Mouse (Mus musculus) hindbrain, embryonic 16.5 days (tissue): ENCODE measurements around the gene Prss23. TPM values are rescaled to one million over a fixed set of nuclear protein-coding genes. Genes with fewer than 3 reads are reported as not detected.

Experiments
- polyA plus RNA-seq: library from polyadenylated mRNA; unstranded; fragments of >200 nt; fragmentation: Nextera tagmentation; extraction: Ambion mirVana; gene quantifications from 2 replicates; pipeline ENCODE4 v1.2.1, GENCODE M21; 2015

Gene Prss23
- polyA plus RNA-seq, 1 experiment from 2014 or later = 17.7 TPM

Other genes starting within 250 kb of the Prss23 start
- 29.4 and 34.3 TPM in 2 replicates for gene Tmem135, start 123.0 kb downstream of the Prss23 start, polyA plus RNA-seq
- 2.1 and 2.6 TPM in 2 replicates for gene Fzd4, start 122.8 kb downstream of the Prss23 start, polyA plus RNA-seq
- 19.5 and 23.1 TPM in 2 replicates for gene Me3, start 105.2 kb upstream of the Prss23 start, polyA plus RNA-seq